Mouse (Mus musculus) adipose tissue, adult 10 weeks (tissue): ENCODE measurements around the gene Wfdc10. TPM values are rescaled to one million over a fixed set of nuclear protein-coding genes. Genes with fewer than 3 reads are reported as not detected.

ENCODE experiments used
- polyA plus RNA-seq: library from polyadenylated mRNA; stranded (reverse); fragments of 350-450 nt; fragmentation: Illumina TruSeq; extraction: RNeasy Lipid Tissue Mini Kit (QIAGEN cat#74804); gene quantifications from one replicate; pipeline ENCODE4 v1.2.3, GENCODE M21; 2014; ENCODE audit warnings: low read depth, low replicate concordance

Wfdc10 gene
- 2,863 TPM for polyA plus RNA-seq

DNA sequence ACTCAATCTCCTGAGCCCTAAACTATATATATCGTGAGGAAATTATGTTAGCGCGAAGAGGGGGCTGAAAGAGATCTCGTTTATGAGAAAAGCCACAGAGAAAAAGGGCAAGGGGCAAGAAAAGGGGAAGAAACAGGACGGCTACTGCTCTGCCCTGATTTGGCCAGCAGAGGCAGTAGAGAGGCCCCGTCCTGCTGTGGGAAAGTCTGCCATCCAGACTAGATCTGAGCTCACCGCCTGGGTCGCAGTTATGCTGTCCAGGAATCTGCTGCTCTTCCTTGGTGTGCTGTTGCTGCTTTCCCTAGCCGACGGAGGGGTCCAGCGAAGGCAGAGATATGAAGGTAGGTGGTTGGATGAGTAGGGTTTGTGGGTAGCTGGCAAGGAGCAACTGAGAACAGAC is at the start of gene Wfdc10:
Gene Wfdc10 (plus strand): TSS at position 189 of the 400 bp plus-strand sequence.

GRCm38 (mm10) chr2:164613471-164613870 is 42.4 kb upstream of the Wfdc10 start, which contains the start of the genes Wfdc6b and Wfdc8:
Gene Wfdc6b, plus strand, starts transcription at chr2:164613522.
Gene Wfdc8, minus strand, starts transcription at chr2:164613626.

DNA sequence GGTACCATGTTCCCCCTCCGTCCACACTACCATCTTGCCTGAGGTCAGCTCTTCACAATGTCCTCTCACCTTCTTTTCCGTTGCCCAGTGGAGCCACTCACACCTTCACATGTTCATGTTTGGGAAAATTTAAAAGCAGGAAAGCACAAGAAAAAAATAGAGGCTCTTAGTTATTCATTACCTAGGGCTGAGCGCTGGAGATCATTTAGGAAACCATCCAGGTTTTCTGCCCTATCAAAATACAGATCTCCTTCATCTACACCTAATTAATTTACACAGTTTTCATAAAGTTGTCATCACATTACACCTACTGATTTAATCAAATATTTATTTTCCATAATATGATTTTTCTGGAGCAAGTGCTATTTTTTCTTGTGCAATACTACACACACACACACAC is 17.1 kb upstream of the Wfdc10 start, which contains the start of gene Wfdc16:
Gene Wfdc16 (minus strand): TSS at position 101 of the 400 bp plus-strand sequence.

GRCm38 (mm10) chr2:164656483-164656882 is 637 bp downstream of the Wfdc10 start, which contains the start of gene Wfdc9:
Gene Wfdc9, minus strand, starts transcription at chr2:164656583.

GRCm38 (mm10) chr2:164673987-164674386 is 18.1 kb downstream of the Wfdc10 start, which contains the start of gene Wfdc11:
Gene Wfdc11, minus strand, starts transcription at chr2:164674087.

GRCm38 (mm10) chr2:164684807-164685206 is 29.0 kb downstream of the Wfdc10 start, which contains the start of gene Wfdc13:
Gene Wfdc13, plus strand, starts transcription at chr2:164685107.

GRCm38 (mm10) chr2:164698201-164698600 is 42.4 kb downstream of the Wfdc10 start, which contains the start of gene Spint4:
Gene Spint4, plus strand, starts transcription at chr2:164698501.

Other genes with a start within 250 kb of the Wfdc10 start
- gene Sdc4, start 212.2 kb upstream of the Wfdc10 start, polyA plus RNA-seq, result 26.4 TPM
- 31.9 TPM for gene Sys1, start 199.1 kb upstream of the Wfdc10 start, polyA plus RNA-seq
- not detected for gene Gm20458, start 195.1 kb upstream of the Wfdc10 start, polyA plus RNA-seq
- gene Trp53tg5, start 182.3 kb upstream of the Wfdc10 start, polyA plus RNA-seq, result 2.1 TPM
- 18.9 TPM for gene Dbndd2, start 169.9 kb upstream of the Wfdc10 start, polyA plus RNA-seq
- gene Pigt, start 158.5 kb upstream of the Wfdc10 start, polyA plus RNA-seq, result 74.8 TPM
- 15.2 TPM for gene Wfdc2, start 93.6 kb upstream of the Wfdc10 start, polyA plus RNA-seq
- 240 TPM for gene Spint3, start 82.6 kb upstream of the Wfdc10 start, polyA plus RNA-seq
- gene Wfdc6a, start 70.6 kb upstream of the Wfdc10 start, polyA plus RNA-seq, result 118 TPM
- 285 TPM for gene Eppin, start 62.5 kb upstream of the Wfdc10 start, polyA plus RNA-seq
- 215 TPM for gene Wfdc6b, start 42.5 kb upstream of the Wfdc10 start, polyA plus RNA-seq
- 244 TPM for gene Wfdc8, start 42.4 kb upstream of the Wfdc10 start, polyA plus RNA-seq
- gene Wfdc16, start 17.2 kb upstream of the Wfdc10 start, polyA plus RNA-seq, result 298 TPM
- gene Wfdc9, start 537 bp downstream of the Wfdc10 start, polyA plus RNA-seq, result 297 TPM
- 41.2 TPM for gene Wfdc11, start 18.0 kb downstream of the Wfdc10 start, polyA plus RNA-seq
- gene Wfdc13, start 29.1 kb downstream of the Wfdc10 start, polyA plus RNA-seq, result 775 TPM
- 1,086 TPM for gene Spint4, start 42.5 kb downstream of the Wfdc10 start, polyA plus RNA-seq
- gene Spint5, start 59.3 kb downstream of the Wfdc10 start, polyA plus RNA-seq, result 379 TPM
- 12.2 TPM for gene Wfdc3, start 89.9 kb downstream of the Wfdc10 start, polyA plus RNA-seq
- gene Dnttip1, start 89.9 kb downstream of the Wfdc10 start, polyA plus RNA-seq, result 26.0 TPM
- 5.0 TPM for gene Ube2c, start 113.9 kb downstream of the Wfdc10 start, polyA plus RNA-seq
- 1.0 TPM for gene Tnnc2, start 123.9 kb downstream of the Wfdc10 start, polyA plus RNA-seq
- 18.3 TPM for gene Snx21, start 129.8 kb downstream of the Wfdc10 start, polyA plus RNA-seq
- 19.6 TPM for gene Acot8, start 148.8 kb downstream of the Wfdc10 start, polyA plus RNA-seq
- 4.2 TPM for gene Zswim3, start 149.1 kb downstream of the Wfdc10 start, polyA plus RNA-seq
- gene Zswim1, start 166.6 kb downstream of the Wfdc10 start, polyA plus RNA-seq, result 8.6 TPM
- 1.6 TPM for gene Spata25, start 172.5 kb downstream of the Wfdc10 start, polyA plus RNA-seq
- 142 TPM for gene Ctsa, start 176.8 kb downstream of the Wfdc10 start, polyA plus RNA-seq
- 3.0 TPM for gene Neurl2, start 177.4 kb downstream of the Wfdc10 start, polyA plus RNA-seq
- 169 TPM for gene Pltp, start 201.7 kb downstream of the Wfdc10 start, polyA plus RNA-seq
- gene Pcif1, start 223.3 kb downstream of the Wfdc10 start, polyA plus RNA-seq, result 38.8 TPM